Mouse (Mus musculus) mouse embryonic stem cell (cell line): ENCODE measurements around the gene Tjap1.

Source experiments
- in situ Hi-C, 2 experiments: fragments of 300-500 bp; cut with MboI; formaldehyde crosslinking; loops; 1 replicate in 1 of 2; 3 replicates in 1 of 2; pipeline ENCODE4 v1.14.3; 2019 to 2020; ENCODE audit warnings: low sequenced_read_pairs in 2 of 2, low pct_unique_long_range_greater_than_20kb in 1 of 2, mixed read lengths in 1 of 2; ENCODE audit not compliant: unreplicated experiment in 1 of 2

Tjap1 gene

DNA sequence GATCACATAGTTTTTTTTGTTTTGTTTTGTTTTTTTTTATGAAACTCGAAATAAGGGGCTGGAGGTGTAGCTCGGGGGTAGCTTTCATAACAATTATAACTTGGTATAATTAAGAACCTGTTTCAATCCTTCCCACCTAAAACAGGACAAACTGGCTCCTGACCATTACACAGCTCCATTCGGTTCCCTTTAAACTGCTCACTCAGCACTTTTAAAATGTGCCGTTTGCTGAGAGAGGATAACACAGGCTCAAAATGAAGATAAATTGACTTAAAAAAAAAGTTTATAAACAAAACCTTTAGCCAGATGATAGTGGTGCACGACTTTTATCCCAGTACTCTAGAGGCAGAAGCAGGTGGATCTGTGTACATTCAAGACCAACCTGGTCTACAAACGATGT is 2.6 kb upstream of the Tjap1 start:
- in situ Hi-C loops, result no loop called here

DNA sequence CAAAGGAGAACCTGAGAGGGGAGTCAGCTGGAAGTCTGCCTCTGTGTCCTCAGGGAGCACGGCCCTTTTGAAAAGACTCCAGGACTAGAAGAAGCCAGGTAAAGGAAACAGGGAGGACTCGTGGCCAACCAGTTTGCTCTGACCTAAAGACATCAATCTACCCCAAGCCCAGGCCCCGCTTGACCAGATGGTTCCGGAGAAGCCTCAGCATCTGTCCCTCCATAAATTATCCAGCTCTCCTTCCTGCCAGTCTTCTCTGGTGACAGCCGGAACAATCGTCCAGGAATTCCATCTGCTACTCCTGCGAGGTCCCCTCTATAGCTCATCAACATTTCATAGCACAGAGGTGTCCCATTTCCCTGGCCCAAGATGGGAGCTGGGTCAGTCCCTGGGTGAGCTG is 1.8 kb upstream of the Tjap1 start:
- in situ Hi-C loops, result no loop called here

DNA sequence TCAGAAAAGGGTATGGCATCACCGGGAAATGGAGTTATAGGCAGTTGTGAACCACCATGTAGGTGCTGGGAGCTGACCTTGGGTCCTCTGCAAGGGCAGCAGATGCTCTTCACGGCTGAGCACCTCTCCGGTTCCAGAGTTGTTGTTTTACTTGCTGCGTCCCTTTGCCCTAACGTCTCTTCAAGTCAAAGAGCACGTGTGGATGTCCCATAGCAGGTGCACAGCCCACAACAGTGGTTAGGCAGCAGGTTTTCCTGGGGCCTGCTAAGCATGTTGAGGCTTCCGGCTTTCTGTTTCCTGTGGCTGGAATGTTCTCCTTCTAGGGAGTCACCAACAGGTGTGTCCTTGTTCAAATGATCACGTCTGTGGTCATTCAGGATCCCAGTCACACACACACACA is 1.1 kb upstream of the Tjap1 start:
- in situ Hi-C loops, result no loop called here

DNA sequence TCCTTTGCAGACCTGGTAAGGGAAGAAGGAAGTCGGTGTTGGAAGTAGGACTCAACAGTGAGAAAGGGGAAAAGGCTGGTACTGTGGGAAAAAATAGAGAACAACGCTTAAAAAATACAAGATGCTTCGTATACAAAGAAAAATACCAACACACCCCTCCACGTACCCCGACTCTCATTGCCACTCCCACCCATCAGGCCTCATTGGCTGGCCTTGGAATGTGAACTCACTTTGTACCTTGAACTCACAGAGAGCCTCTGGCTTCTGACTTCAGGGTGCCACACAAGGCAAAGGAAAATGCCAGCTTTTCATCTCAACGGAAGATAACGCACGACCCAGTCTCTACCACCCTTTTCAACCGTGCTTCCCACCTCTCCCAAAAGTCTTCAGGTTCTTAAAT is 314 bp upstream of the Tjap1 start:
- in situ Hi-C loops, result no loop called here

DNA sequence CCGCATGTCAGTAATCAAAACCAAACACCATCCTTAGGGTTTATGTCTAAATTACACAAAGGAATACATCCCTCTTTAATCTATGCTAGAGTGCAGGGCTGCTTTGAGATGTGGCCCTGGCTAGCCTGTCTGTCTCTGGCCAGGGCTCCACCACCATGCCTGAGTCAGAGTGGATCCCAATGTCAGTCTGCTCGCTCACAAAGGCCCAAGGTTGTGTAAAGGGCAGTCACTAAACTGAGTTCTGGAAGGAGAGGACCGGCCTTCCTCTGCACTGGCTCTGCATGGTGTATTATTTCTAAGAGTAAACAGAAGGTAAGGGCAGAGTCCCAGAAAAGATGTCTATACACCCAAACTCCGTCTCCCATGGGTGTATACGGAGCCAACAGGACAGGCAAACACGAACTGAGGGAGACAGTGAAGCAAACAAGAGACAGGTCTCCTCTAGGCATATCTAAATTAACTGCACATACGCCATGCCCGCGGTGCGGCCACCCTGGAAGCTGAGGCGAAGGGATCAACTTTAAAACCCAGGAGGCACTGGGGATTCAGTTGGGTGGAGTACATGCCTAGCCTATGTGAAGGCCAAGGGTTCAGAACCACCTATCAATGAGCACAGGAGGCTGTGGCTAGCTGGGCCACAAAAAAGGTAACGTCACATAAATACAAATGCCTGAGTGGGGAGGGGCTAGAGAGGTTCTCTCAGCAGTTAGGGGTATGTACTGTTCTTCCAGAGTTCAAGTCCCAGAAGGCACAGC is 4.6 kb downstream of the Tjap1 start:
- in situ Hi-C loops, result no loop called here

DNA sequence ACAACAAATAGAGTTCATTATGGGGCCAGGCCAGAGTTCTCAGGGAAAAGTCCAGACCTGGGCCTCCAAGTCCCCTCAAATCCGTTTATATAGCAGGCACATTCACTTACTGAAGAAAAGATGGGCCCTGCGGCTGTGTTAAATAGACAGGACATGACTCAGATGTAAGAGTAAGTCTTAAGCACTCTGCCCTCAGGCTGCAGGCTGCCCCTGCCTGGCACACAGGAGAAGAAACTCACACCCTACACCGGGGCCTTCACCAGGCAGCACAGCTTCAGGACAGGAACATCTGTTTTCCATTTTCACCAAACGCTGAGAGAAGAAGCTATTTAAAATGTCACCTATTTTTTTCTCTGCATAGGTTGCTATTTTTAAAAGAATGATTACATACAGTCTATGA is 5.2 kb downstream of the Tjap1 start:
- in situ Hi-C loops, result no loop called here

DNA sequence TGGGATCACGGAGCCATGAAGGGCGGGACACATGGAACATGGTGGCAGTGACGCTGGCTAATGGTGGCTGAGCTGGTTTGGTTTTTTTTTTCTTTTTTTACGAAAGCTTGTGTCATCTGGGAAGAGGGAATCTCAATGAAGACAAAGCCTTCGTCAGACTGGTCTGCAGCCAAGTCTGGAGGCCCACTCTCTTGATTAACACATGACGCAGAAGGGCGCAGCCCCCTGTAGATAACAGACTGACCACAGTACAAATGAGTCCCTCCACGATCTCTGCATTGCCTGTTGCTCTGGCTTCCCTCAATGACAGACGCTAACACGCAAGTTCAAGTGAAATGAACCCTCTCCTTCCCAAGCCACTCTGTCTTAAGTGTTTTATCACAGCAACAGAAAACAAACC is 7.3 kb downstream of the Tjap1 start:
- in situ Hi-C loops, result no loop called here

DNA sequence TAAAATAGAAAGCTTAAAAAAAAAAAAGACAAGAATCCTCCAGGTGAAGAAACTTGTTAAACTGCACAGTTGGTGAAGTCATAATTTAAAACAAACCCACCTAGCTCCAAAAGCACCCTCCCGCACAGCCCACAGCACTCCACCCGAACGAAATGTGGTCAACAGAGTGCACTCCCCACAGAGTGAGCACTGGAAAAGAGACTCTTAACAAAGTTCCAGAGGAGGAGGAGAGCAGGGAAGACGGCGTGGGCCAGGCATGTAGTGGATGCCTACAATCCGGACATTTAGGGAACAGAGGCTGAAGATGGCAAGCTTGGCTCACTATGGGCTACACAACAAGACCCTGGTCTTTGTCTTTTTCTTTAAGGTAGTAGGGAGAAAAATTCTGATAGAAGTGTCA is 7.8 kb downstream of the Tjap1 start:
- in situ Hi-C loops, result no loop called here

DNA sequence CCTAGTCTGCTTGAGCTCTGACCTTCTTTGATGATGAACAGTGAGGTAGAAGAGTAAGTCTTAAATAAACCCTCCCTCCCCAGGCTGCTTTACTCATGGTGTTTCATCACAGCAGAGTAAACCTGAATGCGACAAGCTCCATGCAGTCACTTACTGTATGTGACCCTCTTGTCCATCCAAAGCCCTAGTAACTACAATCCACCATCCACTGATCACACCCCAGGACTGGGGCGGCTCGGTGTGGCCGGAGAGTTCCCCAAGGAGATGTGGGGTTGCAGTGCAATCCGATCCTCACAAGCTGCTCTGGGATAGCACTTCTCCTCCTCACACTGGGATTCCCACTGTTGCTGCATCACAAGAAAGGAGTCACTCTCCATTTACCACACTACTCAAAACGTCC is 8.4 kb downstream of the Tjap1 start:
- in situ Hi-C loops, result no loop called here

DNA sequence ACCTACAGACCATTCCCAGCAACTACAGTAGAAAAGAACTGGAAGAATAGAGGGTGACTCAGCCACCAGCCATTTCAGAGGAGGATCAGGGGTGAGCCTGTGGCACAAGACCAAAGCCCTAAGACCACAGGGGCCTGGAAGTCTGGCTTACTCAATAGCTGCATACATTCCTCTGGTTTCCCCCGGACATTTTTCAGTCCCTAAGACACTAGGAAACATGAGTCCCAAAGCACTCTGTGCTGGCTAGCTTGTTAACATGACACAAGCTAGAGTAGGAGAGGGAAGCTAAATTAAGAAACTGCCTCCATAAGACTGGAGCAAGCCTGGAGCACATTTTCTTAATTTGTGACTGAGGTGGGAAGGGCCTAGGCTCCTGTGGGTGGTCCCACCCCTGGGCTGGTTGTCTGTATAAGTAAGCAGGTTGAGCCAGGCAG is 9.0 kb downstream of the Tjap1 start:
- in situ Hi-C loops, result no loop called here

DNA sequence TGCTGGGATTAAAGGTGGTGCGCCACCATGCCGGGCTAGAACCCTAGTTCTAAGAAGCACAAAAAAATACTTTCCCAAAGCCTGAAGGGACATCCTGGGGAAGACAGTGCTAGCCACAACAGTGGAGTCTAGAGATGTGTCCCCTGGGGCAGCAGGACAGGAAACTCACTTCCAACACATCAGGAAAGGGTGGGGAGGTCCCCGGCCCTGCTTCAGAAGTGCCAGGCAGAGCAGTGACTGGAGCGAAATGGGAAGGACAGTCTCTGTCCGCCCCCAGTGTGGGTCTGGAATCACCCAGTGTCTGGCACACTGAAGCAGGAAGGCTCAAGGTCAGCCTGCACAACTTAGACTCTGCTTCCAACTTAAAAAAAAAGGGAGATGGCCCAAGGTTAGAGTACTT is 10.2 kb downstream of the Tjap1 start:
- in situ Hi-C loops, result no loop called here

DNA sequence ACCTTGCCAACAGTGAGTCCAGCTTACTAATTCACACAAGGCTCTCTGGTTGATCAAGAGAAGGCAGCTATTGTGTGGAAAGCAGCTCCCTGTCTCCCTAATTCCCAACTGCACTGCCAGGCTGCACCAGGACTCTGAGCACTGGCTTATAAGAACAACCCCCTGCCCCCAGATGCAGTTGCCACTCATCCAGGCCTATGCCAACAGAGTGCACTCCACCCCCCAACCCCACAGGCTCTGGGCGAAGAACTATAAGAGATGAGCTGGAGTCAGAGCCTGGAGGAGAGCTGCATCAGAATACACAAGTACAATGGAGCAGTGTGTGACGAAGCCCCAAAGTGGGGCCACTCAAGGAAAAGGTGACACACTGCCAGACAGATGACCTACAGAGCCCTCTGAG is 10.8 kb downstream of the Tjap1 start:
- in situ Hi-C loops, result no loop called here

DNA sequence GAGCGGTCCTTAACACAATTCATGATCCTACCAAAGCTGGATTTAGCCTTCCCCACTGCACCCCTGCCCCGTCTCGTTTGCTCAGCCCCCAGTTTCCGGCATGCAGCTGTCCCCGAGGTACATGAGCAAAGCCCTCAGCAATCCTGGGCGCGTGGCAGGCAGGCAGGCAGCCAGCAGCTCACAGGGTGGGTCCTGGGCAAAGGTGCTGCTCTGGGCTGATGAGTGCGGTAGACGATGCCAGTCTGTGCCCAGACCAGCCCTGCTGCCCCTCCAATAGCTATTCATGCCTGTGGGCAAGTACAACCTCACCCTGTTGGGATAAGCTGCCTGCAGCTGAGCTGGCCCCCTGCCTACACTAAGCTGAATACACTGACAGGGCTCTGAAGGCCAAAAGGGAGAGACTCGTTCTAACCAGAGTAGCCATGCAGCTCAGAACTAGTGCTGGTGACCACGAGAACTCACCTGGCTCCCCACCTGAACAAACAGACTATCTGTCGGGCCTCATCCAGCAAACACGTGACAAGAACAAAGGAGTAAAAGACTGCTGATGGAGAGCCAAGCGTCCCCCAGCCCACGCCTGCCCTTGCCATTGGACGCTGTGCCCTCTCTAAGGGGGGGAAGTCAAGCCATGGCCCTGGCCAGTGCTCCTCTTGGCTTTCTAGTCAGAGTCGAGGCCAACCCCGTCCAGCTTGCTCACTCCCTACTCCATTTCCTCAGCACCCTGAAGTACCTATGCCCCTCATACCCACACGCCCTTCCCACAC is 12.9 kb downstream of the Tjap1 start:
- in situ Hi-C loops, result no loop called here

DNA sequence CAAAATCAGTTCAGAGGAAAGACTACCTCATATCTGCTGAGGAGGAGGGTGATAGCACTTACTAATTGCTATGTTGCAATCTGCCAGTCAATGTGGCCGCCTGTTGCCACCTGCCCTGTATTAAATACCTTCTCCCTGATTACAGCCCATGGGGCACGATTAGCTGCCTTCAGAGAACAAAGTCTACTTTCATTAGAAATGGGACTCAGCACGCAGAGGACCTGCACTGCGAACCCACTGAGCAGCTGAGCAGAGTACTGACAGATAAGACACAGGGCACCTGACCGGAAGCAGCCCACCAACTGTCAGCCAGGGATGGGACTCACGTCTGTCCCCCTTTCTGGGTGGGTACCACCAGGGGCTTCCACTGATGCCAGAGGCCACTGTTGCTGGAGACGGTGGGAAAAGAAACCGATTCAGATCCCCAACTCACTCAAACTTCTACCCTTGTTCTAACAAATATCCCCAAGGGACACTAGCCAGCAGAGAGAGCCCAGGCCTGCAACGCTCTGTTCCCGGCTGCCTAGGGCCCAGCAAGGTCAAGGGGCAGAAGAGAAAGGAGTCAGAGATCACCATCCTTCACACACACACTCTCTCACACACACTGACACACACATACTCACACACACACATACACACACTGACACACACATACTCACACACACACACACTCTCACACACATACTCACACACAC is 14.7 kb downstream of the Tjap1 start:
- in situ Hi-C loops, result no loop called here

DNA sequence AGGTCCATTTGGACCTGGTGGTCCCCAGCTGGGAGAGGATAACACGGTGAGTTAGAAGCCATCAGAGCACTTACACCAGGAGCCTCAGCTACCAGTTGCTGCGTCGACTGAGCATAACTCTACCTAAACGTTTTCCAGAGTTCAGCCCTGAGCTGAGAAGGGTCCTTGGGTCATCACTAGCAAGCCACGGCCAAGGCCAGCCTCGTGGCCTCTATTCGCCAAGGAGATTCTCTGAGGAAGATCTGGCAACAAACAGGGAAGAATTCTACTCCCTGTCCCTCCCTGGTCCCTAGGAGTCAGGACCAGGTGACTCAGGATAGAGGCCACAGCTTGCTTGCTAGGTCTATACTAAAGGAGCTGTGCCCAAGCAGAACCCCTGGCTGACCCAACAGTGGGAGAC is 15.3 kb downstream of the Tjap1 start:
- in situ Hi-C loops, result no loop called here

DNA sequence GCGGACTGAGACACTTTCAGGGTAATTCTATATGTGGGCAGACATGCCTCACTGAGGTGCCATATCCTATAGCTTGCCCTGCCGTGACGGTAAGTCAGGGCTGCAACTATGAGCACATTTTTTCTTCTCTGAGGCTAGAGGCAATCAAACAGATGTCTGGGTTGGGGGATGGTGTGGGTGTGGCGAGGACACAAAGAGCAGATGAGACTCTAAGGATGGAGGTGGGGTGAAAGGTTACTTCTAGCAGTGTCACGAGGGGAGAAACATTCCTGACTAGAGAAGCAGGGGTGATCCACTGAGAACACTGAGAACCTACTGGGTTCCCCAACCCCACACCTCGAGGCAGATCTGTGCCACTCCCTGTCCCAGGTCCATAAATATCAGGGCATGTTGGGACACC is 15.8 kb downstream of the Tjap1 start:
- in situ Hi-C loops, result no loop called here

DNA sequence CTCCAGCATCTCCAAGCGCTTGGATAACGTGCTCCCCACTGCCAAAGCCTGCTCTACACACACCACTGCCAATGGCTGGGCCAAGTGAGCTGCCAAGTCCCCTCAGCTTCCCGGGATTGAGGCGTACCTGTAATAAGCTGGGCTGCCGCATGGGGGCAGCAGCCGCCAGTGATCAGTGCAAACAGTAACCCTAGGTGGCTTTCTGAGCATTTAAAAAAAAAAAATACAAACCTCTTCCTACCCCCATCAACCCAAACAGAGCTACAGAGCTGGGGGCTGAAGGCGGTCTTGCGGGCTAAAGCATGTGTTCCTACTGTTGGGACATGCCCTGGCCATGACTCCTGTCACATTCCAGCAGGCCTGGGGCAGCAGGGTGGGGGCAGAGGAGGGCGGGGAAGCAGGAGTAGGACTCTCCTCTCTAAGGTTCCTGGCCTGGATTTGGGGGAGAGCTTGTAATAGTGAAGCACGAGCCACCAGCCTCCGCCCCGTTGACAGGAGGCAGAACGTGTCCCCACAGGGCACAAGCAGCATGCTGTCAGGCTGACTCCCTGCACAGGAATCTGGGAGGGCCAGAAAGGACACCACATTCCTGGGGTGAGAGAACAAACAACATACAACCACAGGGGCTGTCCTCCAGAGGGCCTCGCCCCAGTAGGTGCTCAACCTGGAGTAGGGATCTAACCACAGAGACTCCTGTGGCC is 16.8 kb downstream of the Tjap1 start:
- in situ Hi-C loops, result no loop called here

DNA sequence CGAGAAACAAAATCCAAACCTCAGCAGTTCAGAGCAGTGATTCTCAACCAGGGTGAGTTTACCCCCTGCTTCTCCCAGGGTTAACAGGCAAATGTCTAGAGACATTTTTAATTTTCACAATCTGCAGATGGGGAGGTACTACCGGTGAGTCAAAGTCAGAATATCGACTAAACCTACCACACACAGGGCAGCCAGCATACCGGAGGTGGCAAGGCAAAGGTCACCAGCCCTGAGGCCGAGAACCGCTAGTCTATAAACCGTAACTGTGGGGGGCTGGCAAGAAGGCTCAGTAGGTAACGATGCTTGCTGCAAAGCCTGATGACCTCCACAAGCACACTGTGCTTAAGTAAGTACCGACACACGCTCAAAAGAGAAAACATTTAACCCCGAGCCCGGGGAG is 17.3 kb downstream of the Tjap1 start:
- in situ Hi-C loops, result no loop called here

DNA sequence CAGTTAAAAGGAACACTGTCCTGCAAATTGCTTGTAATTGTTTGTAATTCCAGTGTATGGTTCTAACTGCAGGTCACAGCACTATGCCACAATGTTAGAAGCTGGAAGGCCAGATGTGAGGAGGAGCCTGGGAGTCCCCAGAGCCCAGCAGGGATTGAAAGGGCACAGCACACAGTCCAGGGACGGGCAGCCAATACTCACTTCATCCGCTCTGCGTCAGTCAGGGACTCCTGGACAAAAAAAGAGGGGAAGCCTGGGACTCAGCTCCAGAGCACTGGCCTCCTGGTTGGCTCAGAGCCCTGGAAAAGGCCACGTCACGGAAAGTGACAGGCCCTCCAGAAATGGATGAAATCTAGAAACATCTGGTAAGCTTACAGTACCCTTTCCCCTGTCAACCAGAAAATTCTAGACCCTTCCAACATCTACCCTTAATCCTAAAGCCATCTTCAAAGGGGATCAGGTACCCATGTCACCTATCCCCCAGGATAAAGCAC is 20.6 kb downstream of the Tjap1 start:
- in situ Hi-C loops, result no loop called here
